Mouse (Mus musculus): ENCODE measurements around the gene Aox2. TPM values are rescaled to one million over a fixed set of nuclear protein-coding genes. Genes with fewer than 3 reads are reported as not detected.

Aox2 gene
- polyA plus RNA-seq, 1 experiment from 2014 or later, result not detected

GRCm38 (mm10) chr1:58280939-58281624, 3.0 kb downstream of the Aox2 start:
- Histone ChIP-seq H3K27me3 (replicated peaks; ENCODE audit: control insufficient read depth, insufficient read depth, low read length) (no peaks in the 10 kb centered on the region), H3K4me2 (ENCODE audit: low read length) (peak overlapping the region; percentile 12; the same call in 1 of the 2 replicates), H3K27ac (ENCODE audit: low read length) (peak overlapping the region; percentile 45), H3K36me3 (ENCODE audit: control insufficient read depth, insufficient read depth) (no peaks in the 10 kb centered on the region), H3K4me3 (replicated peaks; ENCODE audit: low read length) (no peak overlapping the region), H3K4me1 (replicated peaks; ENCODE audit: control insufficient read depth, insufficient read depth, low read length) (peaks cover 6% of the 10 kb centered on the region), H3K9me3 (ENCODE audit: control insufficient read depth, low read length) (no peaks in the 10 kb centered on the region), H3K9ac (replicated peaks; ENCODE audit: low read depth, low read length) (no peak overlapping the region)
- WGBS, result 58% methylated on average over 13 of the region's 13 CpGs
- ATAC-seq, result peak; percentile 43

- Histone ChIP-seq H3K4me1 (replicated peaks; ENCODE audit: control insufficient read depth, insufficient read depth, low read length) (peaks cover 6% of the 10 kb centered on the region), H3K4me2 (ENCODE audit: low read length) (no peak overlapping the region), H3K27ac (ENCODE audit: low read length) (no peak overlapping the region; the same call in 1 of the 2 replicates), H3K4me3 (replicated peaks; ENCODE audit: low read length) (no peak overlapping the region), H3K36me3 (ENCODE audit: control insufficient read depth, insufficient read depth) (no peaks in the 10 kb centered on the region), H3K9ac (replicated peaks; ENCODE audit: low read depth, low read length) (no peak overlapping the region), H3K27me3 (replicated peaks; ENCODE audit: control insufficient read depth, insufficient read depth, low read length) (no peaks in the 10 kb centered on the region), H3K9me3 (ENCODE audit: control insufficient read depth, low read length) (no peaks in the 10 kb centered on the region)
- 39% methylated on average over 4 of the region's 4 CpGs for WGBS
- ATAC-seq, result peak; percentile 67
Observed at GRCm38 (mm10) chr1:58281625-58281988, 3.5 kb downstream of the Aox2 start.

GRCm38 (mm10) chr1:58284505-58284904, 6.4 kb downstream of the Aox2 start:
- H3K9me3 ChIP-seq (ENCODE audit: control insufficient read depth, low read length), result no peaks in the 10 kb centered on the region
- no peaks in the 10 kb centered on the region for H3K27me3 ChIP-seq (replicated peaks; ENCODE audit: control insufficient read depth, insufficient read depth, low read length)
- no peak overlapping the region for H3K27ac ChIP-seq (ENCODE audit: low read length)
- H3K4me3 ChIP-seq (replicated peaks; ENCODE audit: low read length), result no peak overlapping the region
- no peak for ATAC-seq
- no peak overlapping the region for H3K9ac ChIP-seq (replicated peaks; ENCODE audit: low read depth, low read length)
- H3K4me2 ChIP-seq (ENCODE audit: low read length), result no peak overlapping the region
- H3K36me3 ChIP-seq (ENCODE audit: control insufficient read depth, insufficient read depth), result no peaks in the 10 kb centered on the region
- peaks cover 8% of the 10 kb centered on the region for H3K4me1 ChIP-seq (replicated peaks; ENCODE audit: control insufficient read depth, insufficient read depth, low read length)
- 48% methylated on average over 7 of the region's 7 CpGs for WGBS

GRCm38 (mm10) chr1:58288091-58288490, 10.0 kb downstream of the Aox2 start:
- WGBS, result 67% methylated on average over 3 of the region's 3 CpGs
- Histone ChIP-seq H3K9me3 (ENCODE audit: control insufficient read depth, low read length) (no peaks in the 10 kb centered on the region), H3K9ac (replicated peaks; ENCODE audit: low read depth, low read length) (no peak overlapping the region), H3K27me3 (replicated peaks; ENCODE audit: control insufficient read depth, insufficient read depth, low read length) (no peaks in the 10 kb centered on the region), H3K36me3 (ENCODE audit: control insufficient read depth, insufficient read depth) (no peaks in the 10 kb centered on the region), H3K27ac (ENCODE audit: low read length) (no peak overlapping the region), H3K4me2 (ENCODE audit: low read length) (no peak overlapping the region), H3K4me1 (replicated peaks; ENCODE audit: control insufficient read depth, insufficient read depth, low read length) (peaks cover 12% of the 10 kb centered on the region), H3K4me3 (replicated peaks; ENCODE audit: low read length) (no peak overlapping the region)
- ATAC-seq, result no peak

GRCm38 (mm10) chr1:58289863-58290469, 11.8 kb downstream of the Aox2 start:
- WGBS, result 23% methylated on average over 16 of the region's 16 CpGs
- no peaks in the 10 kb centered on the region for H3K9me3 ChIP-seq (ENCODE audit: control insufficient read depth, low read length)

GRCm38 (mm10) chr1:58291394-58292300, 13.5 kb downstream of the Aox2 start:
- H3K9ac ChIP-seq (replicated peaks; ENCODE audit: low read depth, low read length), result no peak overlapping the region
- no peak overlapping the region for H3K4me3 ChIP-seq (replicated peaks; ENCODE audit: low read length)
- no peaks in the 10 kb centered on the region for H3K9me3 ChIP-seq (ENCODE audit: control insufficient read depth, low read length)
- peak; percentile 50; the same call in 1 of the 2 replicates for ATAC-seq
- H3K4me2 ChIP-seq (ENCODE audit: low read length), result no peak overlapping the region
- no peak overlapping the region for H3K27ac ChIP-seq (ENCODE audit: low read length)
- H3K4me1 ChIP-seq (replicated peaks; ENCODE audit: control insufficient read depth, insufficient read depth, low read length), result peaks cover 12% of the 10 kb centered on the region
- no peaks in the 10 kb centered on the region for H3K36me3 ChIP-seq (ENCODE audit: control insufficient read depth, insufficient read depth)
- WGBS, result 54% methylated on average over 13 of the region's 13 CpGs
- no peaks in the 10 kb centered on the region for H3K27me3 ChIP-seq (replicated peaks; ENCODE audit: control insufficient read depth, insufficient read depth, low read length)

More at GRCm38 (mm10) chr1:58289863-58290469, 11.8 kb downstream of the Aox2 start:
- no peak for ATAC-seq
- Histone ChIP-seq H3K36me3 (ENCODE audit: control insufficient read depth, insufficient read depth) (no peaks in the 10 kb centered on the region), H3K4me2 (ENCODE audit: low read length) (no peak overlapping the region), H3K9ac (replicated peaks; ENCODE audit: low read depth, low read length) (no peak overlapping the region), H3K27ac (ENCODE audit: low read length) (no peak overlapping the region), H3K27me3 (replicated peaks; ENCODE audit: control insufficient read depth, insufficient read depth, low read length) (no peaks in the 10 kb centered on the region), H3K4me3 (replicated peaks; ENCODE audit: low read length) (no peak overlapping the region), H3K4me1 (replicated peaks; ENCODE audit: control insufficient read depth, insufficient read depth, low read length) (peaks cover 12% of the 10 kb centered on the region)

- WGBS, result 81% methylated on average over 5 of the region's 5 CpGs
- no peaks in the 10 kb centered on the region for H3K27me3 ChIP-seq (replicated peaks; ENCODE audit: control insufficient read depth, insufficient read depth, low read length)
Observed at GRCm38 (mm10) chr1:58294730-58295129, 16.6 kb downstream of the Aox2 start.

GRCm38 (mm10) chr1:58296278-58296677, 18.2 kb downstream of the Aox2 start:
- peak; percentile 79 for ATAC-seq

More at GRCm38 (mm10) chr1:58294730-58295129, 16.6 kb downstream of the Aox2 start:
- ATAC-seq, result no peak
- Histone ChIP-seq H3K4me3 (replicated peaks; ENCODE audit: low read length) (no peak overlapping the region), H3K9ac (replicated peaks; ENCODE audit: low read depth, low read length) (no peak overlapping the region), H3K9me3 (ENCODE audit: control insufficient read depth, low read length) (no peaks in the 10 kb centered on the region), H3K27ac (ENCODE audit: low read length) (no peak overlapping the region), H3K4me1 (replicated peaks; ENCODE audit: control insufficient read depth, insufficient read depth, low read length) (peaks cover 9% of the 10 kb centered on the region), H3K4me2 (ENCODE audit: low read length) (no peak overlapping the region), H3K36me3 (ENCODE audit: control insufficient read depth, insufficient read depth) (no peaks in the 10 kb centered on the region)

GRCm38 (mm10) chr1:58296821-58297220, 18.7 kb downstream of the Aox2 start:
- Histone ChIP-seq H3K4me3 (replicated peaks; ENCODE audit: low read length) (no peak overlapping the region), H3K36me3 (ENCODE audit: control insufficient read depth, insufficient read depth) (no peaks in the 10 kb centered on the region), H3K27ac (ENCODE audit: low read length) (no peak overlapping the region), H3K4me2 (ENCODE audit: low read length) (no peak overlapping the region), H3K9ac (replicated peaks; ENCODE audit: low read depth, low read length) (no peak overlapping the region), H3K4me1 (replicated peaks; ENCODE audit: control insufficient read depth, insufficient read depth, low read length) (peaks cover 7% of the 10 kb centered on the region; the same call in 1 of the 2 replicates), H3K27me3 (replicated peaks; ENCODE audit: control insufficient read depth, insufficient read depth, low read length) (no peaks in the 10 kb centered on the region), H3K9me3 (ENCODE audit: control insufficient read depth, low read length) (no peaks in the 10 kb centered on the region)
- WGBS, result 55% methylated on average over 4 of the region's 4 CpGs
- ATAC-seq, result no peak

More at GRCm38 (mm10) chr1:58296278-58296677, 18.2 kb downstream of the Aox2 start:
- Histone ChIP-seq H3K27me3 (replicated peaks; ENCODE audit: control insufficient read depth, insufficient read depth, low read length) (no peaks in the 10 kb centered on the region), H3K27ac (ENCODE audit: low read length) (no peak overlapping the region), H3K4me1 (replicated peaks; ENCODE audit: control insufficient read depth, insufficient read depth, low read length) (peaks cover 9% of the 10 kb centered on the region), H3K4me2 (ENCODE audit: low read length) (no peak overlapping the region), H3K9ac (replicated peaks; ENCODE audit: low read depth, low read length) (no peak overlapping the region), H3K4me3 (replicated peaks; ENCODE audit: low read length) (no peak overlapping the region), H3K9me3 (ENCODE audit: control insufficient read depth, low read length) (no peaks in the 10 kb centered on the region), H3K36me3 (ENCODE audit: control insufficient read depth, insufficient read depth) (no peaks in the 10 kb centered on the region)
- 5% methylated on average over 7 of the region's 7 CpGs for WGBS

Data from forebrain, embryonic 16.5 days (tissue).